Mouse (Mus musculus): ENCODE results near the gene Grb2. TPM values are rescaled to one million over a fixed set of nuclear protein-coding genes. Genes with fewer than 3 reads are reported as not detected.

The Grb2 gene
- polyA plus RNA-seq, 1 experiment from 2014 or later, result 522 TPM

- Histone ChIP-seq H3K79me2 (ENCODE audit: inconsistent target) (peaks cover 22% of the 10 kb centered on the region), H3K4me3 (ENCODE audit: inconsistent target) (no peak overlapping the region), H3K36me3 (ENCODE audit: inconsistent target) (peaks cover 27% of the 10 kb centered on the region), H3K27ac (peak overlapping the region; percentile 24; the same call in 1 of the 2 replicates)
- WGBS (ENCODE audit: missing documents), result 4% methylated on average over 14 of the region's 14 CpGs
Observed at GRCm38 (mm10) chr11:115640978-115641663, 67.3 kb downstream of the Grb2 start.

DNA sequence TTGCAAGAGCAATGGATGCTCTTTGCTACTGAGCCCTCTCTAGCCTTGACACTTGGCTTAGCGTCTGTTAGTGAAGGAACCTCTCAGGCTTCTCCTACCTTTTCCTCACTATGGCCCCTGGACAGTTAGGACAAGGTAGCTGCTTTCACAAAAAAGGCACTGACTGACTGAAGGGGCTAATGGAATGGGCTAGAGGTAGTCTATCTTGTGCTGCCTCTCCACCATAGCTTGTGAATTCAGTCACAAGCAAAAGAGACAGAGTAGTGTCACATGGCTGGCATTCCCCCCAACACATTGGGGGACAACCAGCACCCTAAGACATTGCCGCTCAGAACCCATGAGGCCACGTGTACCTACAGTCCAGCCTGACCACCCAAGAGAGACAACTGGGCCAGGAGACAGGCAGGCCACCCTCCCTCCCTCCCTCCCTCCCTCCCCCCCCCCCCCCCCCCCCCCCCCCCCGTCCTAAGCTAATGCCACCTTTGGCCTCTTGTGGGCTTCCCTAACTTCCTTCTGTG lies 68.0 kb downstream of the Grb2 start:
- peaks cover 20% of the 10 kb centered on the region for H3K36me3 ChIP-seq (ENCODE audit: inconsistent target)
- peaks cover 15% of the 10 kb centered on the region for H3K79me2 ChIP-seq (ENCODE audit: inconsistent target)
- 79% methylated on average over 3 of the region's 4 CpGs for WGBS (ENCODE audit: missing documents)
- H3K27ac ChIP-seq, result no peak overlapping the region
- H3K4me3 ChIP-seq (ENCODE audit: inconsistent target), result no peak overlapping the region

- Histone ChIP-seq H3K27ac (peak overlapping the region; percentile 80), H3K36me3 (ENCODE audit: inconsistent target) (peaks cover 13% of the 10 kb centered on the region)
Observed at GRCm38 (mm10) chr11:115639540-115639939, 68.9 kb downstream of the Grb2 start.

DNA sequence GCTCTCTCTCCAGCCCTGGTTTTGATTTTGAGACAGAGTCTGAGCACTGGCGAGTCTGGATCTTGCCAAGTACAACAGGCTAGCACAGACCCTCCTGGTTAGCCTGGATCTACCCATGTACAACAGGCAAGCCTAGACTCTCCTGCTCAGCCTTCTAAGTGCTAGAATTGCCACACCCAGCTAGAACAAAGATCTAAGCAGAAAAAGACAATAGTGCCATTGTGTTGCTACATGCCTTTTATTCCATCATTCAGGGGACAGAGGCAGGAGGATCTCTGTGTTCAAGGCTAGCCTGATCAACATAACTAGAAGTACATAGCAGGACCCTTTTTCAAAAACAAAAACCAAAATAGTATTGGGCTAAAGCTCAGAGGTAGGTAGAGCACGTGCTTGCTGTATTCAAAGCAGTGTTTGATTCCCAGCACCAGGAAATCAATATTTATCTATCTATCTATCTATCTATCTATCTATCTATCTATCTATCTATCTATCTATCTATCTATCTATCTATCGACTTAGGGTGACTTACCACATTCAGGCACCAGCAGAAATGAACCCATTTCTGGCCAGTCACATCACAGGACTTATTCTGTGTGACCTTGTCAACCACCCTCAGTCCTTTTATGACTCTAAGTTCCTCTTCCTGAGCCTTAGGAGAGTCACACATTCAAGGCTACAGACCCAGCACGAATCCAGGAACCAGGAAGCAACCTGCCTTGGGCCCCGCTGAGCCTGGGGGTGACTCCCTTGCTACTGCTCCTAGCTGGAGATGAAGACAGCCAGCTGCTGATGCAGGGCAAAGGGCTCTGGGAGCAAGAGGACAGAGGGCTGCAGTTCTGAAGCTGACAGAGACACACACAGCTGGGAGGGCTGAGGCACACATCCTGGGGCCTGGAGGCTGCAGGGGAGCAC lies 69.6 kb downstream of the Grb2 start:
- Histone ChIP-seq H3K79me2 (ENCODE audit: inconsistent target) (no peaks in the 10 kb centered on the region; the same call in 1 of the 2 replicates), H3K36me3 (ENCODE audit: inconsistent target) (peaks cover 5% of the 10 kb centered on the region; the same call in 1 of the 2 replicates), H3K27ac (peak overlapping the region; percentile 80), H3K4me3 (ENCODE audit: inconsistent target) (no peak overlapping the region)
- 45% methylated on average over 5 of the region's 5 CpGs for WGBS (ENCODE audit: missing documents)

More at GRCm38 (mm10) chr11:115639540-115639939, 68.9 kb downstream of the Grb2 start:
- peaks cover 6% of the 10 kb centered on the region for H3K79me2 ChIP-seq (ENCODE audit: inconsistent target)
- H3K4me3 ChIP-seq (ENCODE audit: inconsistent target), result no peak overlapping the region
- WGBS (ENCODE audit: missing documents), result 70% methylated on average over 4 of the region's 4 CpGs

DNA sequence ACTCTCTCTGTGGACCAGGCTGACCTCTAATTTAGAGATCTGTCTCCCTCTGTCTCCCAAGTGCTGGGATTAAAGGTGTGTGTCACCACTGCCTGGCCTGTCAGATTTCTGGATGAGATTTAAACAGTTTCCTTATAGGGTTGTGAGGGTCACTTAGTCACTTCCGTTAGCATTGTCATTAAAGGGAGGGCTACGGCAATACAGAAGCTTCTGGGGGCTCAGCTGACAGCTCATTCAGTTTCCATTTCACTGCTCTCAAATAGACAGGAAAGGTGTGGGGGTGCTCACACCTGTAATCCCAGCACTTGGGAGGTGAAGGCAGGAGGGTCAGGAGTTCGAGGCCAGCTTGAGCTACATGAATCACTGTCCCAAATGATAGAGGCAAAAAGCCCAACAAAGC lies 71.4 kb downstream of the Grb2 start:
- no peak overlapping the region for H3K4me3 ChIP-seq (ENCODE audit: inconsistent target)
- 100% methylated on average over 3 of the region's 3 CpGs for WGBS (ENCODE audit: missing documents)
- H3K79me2 ChIP-seq (ENCODE audit: inconsistent target), result no peaks in the 10 kb centered on the region; the same call in 1 of the 2 replicates
- H3K36me3 ChIP-seq (ENCODE audit: inconsistent target), result no peaks in the 10 kb centered on the region
- H3K27ac ChIP-seq, result no peak overlapping the region

- 89% methylated on average over 7 of the region's 8 CpGs for WGBS (ENCODE audit: missing documents)
- H3K27ac ChIP-seq, result no peak overlapping the region
- no peak overlapping the region for H3K4me3 ChIP-seq (ENCODE audit: inconsistent target)
- no peaks in the 10 kb centered on the region for H3K36me3 ChIP-seq (ENCODE audit: inconsistent target)
- no peaks in the 10 kb centered on the region; the same call in 1 of the 2 replicates for H3K79me2 ChIP-seq (ENCODE audit: inconsistent target)
Observed at GRCm38 (mm10) chr11:115635484-115635883, 72.9 kb downstream of the Grb2 start.

DNA sequence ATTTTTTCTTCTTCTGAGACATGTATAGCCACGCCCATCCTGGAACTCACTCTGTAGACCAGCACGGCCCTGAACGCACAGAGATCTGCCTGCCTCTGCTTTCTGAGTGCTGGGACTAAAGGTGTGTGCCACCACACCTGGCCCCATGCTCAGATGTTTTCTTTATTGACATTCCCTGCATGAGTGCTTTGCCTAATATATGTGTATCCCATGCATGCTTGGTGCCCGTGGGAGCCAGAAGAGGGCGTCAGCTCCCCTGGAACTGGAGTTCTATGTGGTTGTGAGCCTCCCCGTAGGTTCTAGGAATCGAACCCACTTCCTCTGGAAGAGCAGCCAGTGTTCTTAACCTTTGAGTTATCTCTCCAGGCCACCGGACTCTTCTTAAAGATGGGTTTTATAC lies 73.4 kb downstream of the Grb2 start:
- Histone ChIP-seq H3K36me3 (ENCODE audit: inconsistent target) (no peaks in the 10 kb centered on the region), H3K27ac (no peak overlapping the region), H3K79me2 (ENCODE audit: inconsistent target) (no peaks in the 10 kb centered on the region; the same call in 1 of the 2 replicates), H3K4me3 (ENCODE audit: inconsistent target) (no peak overlapping the region)
- 92% methylated on average over 8 of the region's 8 CpGs for WGBS (ENCODE audit: missing documents)

- Histone ChIP-seq H3K4me3 (ENCODE audit: inconsistent target) (no peak overlapping the region), H3K27ac (peak overlapping the region; percentile 43), H3K36me3 (ENCODE audit: inconsistent target) (no peaks in the 10 kb centered on the region), H3K79me2 (ENCODE audit: inconsistent target) (no peaks in the 10 kb centered on the region; the same call in 1 of the 2 replicates)
- WGBS (ENCODE audit: missing documents), result 68% methylated on average over 4 of the region's 4 CpGs
Observed at GRCm38 (mm10) chr11:115634109-115634508, 74.3 kb downstream of the Grb2 start.

DNA sequence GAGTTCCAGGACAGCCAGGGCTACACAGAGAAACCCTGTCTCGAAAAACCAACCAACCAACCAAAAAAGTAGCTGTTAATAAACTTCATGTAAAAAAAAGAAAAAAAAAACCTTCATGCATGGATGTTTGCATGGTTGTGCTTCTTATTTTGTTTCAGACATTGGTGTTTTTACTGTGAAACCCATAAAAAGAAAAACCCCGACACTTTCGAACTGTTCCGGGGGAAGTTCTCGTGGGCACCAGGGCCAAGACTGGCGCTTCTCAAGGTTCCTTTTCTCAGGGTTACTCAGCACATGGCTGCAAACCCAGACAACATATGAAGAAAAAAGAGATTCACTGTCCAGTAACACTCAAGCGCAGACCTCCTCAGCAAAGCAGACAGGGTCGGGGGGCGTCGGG lies 75.5 kb downstream of the Grb2 start:
- H3K36me3 ChIP-seq (ENCODE audit: inconsistent target), result no peaks in the 10 kb centered on the region
- peaks cover under 1% of the 10 kb centered on the region; the same call in 1 of the 2 replicates for H3K79me2 ChIP-seq (ENCODE audit: inconsistent target)
- H3K27ac ChIP-seq, result peak overlapping the region; percentile 97
- 19% methylated on average over 9 of the region's 10 CpGs for WGBS (ENCODE audit: missing documents)
- H3K4me3 ChIP-seq (ENCODE audit: inconsistent target), result no peak overlapping the region

DNA sequence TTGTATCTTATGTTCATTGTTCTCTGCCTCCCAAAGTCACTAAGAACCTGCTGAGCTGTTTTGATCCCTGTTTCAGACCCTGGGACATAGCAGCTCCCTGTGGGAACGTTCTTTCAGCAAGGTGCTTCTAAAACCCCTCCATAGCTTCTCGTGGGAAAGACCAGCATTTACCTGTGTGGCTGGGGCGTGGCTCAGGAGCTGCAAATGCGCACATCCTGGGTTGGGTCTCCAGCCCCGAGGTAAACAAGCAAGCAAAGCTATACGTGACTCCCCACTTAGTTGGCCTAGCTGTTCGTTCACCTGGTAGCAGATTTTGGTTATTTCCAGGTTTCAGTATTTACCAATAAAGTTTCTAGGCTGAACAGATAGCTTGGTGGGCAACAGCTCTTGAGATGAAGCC lies 76.2 kb downstream of the Grb2 start:
- H3K79me2 ChIP-seq (ENCODE audit: inconsistent target), result peaks cover 7% of the 10 kb centered on the region
- 94% methylated on average over 7 of the region's 7 CpGs for WGBS (ENCODE audit: missing documents)
- H3K4me3 ChIP-seq (ENCODE audit: inconsistent target), result no peak overlapping the region
- H3K36me3 ChIP-seq (ENCODE audit: inconsistent target), result no peaks in the 10 kb centered on the region
- peak overlapping the region; percentile 97 for H3K27ac ChIP-seq

- H3K4me3 ChIP-seq (ENCODE audit: inconsistent target), result peak overlapping the region; percentile 5; the same call in 1 of the 2 replicates
- H3K36me3 ChIP-seq (ENCODE audit: inconsistent target), result no peaks in the 10 kb centered on the region
- H3K27ac ChIP-seq, result peak overlapping the region; percentile 97
- whole genome bisulfite sequencing (ENCODE audit: missing documents), result 36% methylated on average over 3 of the region's 3 CpGs
- H3K79me2 ChIP-seq (ENCODE audit: inconsistent target), result peaks cover 14% of the 10 kb centered on the region
Observed at GRCm38 (mm10) chr11:115631505-115631890, 76.9 kb downstream of the Grb2 start.

DNA sequence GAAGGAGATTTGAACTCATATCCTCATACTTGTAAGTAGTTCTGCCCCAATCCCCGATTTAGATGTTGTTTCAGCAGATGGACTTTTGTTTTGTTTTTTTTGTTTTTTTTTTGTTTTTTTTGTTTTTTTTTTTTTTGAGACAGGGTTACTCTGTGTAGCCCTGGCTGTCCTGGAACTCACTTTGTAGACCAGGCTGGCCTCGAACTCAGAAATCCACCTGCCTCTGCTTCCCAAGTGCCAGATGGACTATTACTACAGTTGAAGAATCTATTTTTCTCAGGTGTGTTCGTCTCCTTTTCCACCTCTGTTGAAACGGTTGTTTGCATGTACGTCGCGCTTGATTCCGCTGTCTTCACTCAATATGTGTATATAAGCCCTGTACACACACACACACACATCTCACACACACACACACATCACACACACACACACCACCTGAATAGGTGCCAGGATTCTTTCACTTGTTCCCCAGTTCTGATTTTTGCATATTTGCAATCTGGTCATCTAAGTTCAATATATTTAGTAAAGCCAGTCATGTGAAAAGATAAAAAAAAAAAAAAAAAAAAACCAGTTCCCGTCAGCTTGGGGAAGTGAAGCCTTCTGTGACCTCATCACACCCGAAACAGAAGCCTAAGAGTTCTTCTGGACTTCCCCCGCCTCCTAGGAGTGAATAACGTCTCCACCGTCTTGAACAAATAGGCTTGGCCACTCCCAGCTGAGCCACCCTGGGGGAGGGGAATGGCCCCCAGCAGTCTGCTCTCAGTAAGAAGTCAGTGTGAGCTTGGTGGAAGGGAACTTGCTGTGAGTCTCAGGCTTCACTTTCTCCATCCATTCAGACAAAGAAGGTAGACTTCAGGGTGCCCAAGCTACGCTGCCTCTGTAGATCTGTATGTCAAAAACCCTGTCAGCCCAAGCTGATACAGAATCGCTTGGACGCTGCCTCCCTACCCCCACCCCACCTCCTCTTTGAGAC lies 77.6 kb downstream of the Grb2 start:
- peak overlapping the region; percentile 5; the same call in 1 of the 2 replicates for H3K4me3 ChIP-seq (ENCODE audit: inconsistent target)
- peak overlapping the region; percentile 97 for H3K27ac ChIP-seq
- 44% methylated on average over 16 of the region's 16 CpGs for WGBS (ENCODE audit: missing documents)
- H3K79me2 ChIP-seq (ENCODE audit: inconsistent target), result peaks cover 21% of the 10 kb centered on the region
- H3K36me3 ChIP-seq (ENCODE audit: inconsistent target), result no peaks in the 10 kb centered on the region

DNA sequence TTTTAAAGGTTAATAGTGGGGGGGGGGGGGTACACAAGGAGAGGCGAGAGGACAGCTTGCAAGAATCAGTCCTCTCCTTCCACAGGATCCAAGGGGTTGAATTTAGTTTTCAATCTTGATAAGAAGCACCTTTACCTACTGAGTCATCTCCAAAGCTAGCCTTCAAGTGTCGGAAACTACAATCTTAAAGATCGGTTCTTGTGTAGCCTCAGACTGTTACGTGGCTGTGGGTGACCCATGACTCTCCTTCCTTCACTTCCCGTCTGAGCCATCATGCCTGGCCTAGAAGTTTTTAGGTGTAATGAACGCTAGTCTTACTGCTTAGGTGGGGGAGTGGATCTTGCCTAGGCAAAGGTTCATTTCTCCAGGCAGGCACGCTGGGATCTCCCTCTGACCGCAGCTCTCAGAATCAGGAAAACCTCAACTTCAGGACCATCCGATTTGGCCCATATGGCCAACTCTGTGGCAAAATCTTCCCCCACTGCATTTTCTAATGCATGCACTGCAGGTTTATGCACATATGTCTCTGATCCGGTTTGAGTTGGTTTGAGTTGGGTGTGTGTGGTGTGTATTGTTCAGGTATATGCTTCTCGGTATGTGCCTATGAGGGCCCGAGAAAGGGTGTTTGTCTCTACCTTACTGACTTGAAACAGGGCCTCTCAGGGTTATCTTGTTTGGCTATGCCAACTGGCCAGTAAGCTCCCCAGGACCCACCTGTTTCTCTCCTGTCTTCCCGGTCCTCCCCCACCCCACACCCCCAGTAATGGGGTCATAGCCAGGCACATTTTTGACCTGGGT lies 78.5 kb downstream of the Grb2 start:
- Histone ChIP-seq H3K27ac (peak overlapping the region; percentile 97), H3K79me2 (ENCODE audit: inconsistent target) (peaks cover 30% of the 10 kb centered on the region), H3K36me3 (ENCODE audit: inconsistent target) (no peaks in the 10 kb centered on the region), H3K4me3 (ENCODE audit: inconsistent target) (no peak overlapping the region)
- 87% methylated on average over 12 of the region's 13 CpGs for WGBS (ENCODE audit: missing documents)

Data from macrophage (primary cell).